Mouse (Mus musculus): ENCODE measurements around the gene Epb41l5. TPM values are rescaled to one million over a fixed set of nuclear protein-coding genes. Genes with fewer than 3 reads are reported as not detected.

Epb41l5 gene
- polyA plus RNA-seq, 1 experiment = 13.5 TPM

- DNase-seq (ENCODE audit: low read depth) = no peak
Measured at GRCm38 (mm10) chr1:119497346-119498004, 151.3 kb downstream of the Epb41l5 start.

DNA sequence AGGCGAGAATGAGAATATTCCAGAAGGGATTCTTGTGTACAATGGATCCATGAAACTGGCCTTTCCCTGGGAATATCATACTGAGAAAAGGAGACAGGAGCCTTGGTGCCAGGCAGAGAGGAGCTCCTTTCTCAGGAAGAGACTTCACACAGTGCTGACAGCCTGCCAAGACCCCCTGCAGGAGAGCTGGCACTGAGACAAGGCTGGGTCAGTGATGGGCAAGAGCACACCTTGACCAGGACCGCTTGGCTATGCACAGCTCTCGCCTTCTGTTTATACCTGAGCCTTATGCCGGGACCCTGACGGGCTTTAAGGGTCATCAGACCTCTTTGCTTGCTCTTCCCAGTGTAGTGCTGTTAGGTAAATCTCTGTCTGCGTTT is 153.4 kb downstream of the Epb41l5 start:
- TF ChIP-seq CTCF (IDR thresholded peaks at IDR 0.05; ENCODE audit: borderline replicate concordance, extremely low read depth, insufficient read depth, insufficient read length) (no peak), POLR2A (IDR thresholded peaks at IDR 0.05; ENCODE audit: borderline replicate concordance, extremely low read depth, insufficient read depth, insufficient read length, poor library complexity, severe bottlenecking) (no peak)
- no peak for DNase-seq (ENCODE audit: low read depth)

More at GRCm38 (mm10) chr1:119497346-119498004, 151.3 kb downstream of the Epb41l5 start:
- TF ChIP-seq CTCF (IDR thresholded peaks at IDR 0.05; ENCODE audit: borderline replicate concordance, extremely low read depth, insufficient read depth, insufficient read length) (no peak), POLR2A (IDR thresholded peaks at IDR 0.05; ENCODE audit: borderline replicate concordance, extremely low read depth, insufficient read depth, insufficient read length, poor library complexity, severe bottlenecking) (no peak)

Other genes with a start within 250 kb of the Epb41l5 start
- 6.0 and 7.4 TPM in 2 replicates for gene Inhbb, start 226.8 kb downstream of the Epb41l5 start, polyA plus RNA-seq (2012; rRNA removed)
- gene Ralb, start 144.2 kb downstream of the Epb41l5 start, polyA plus RNA-seq (2012; rRNA removed) = 20.6 and 31.1 TPM in 2 replicates
- 15.6 and 21.2 TPM in 2 replicates for gene Tmem185b, start 122.8 kb downstream of the Epb41l5 start, polyA plus RNA-seq (2012; rRNA removed)
- 13.2 and 13.3 TPM in 2 replicates for gene Ptpn4, start 188.6 kb upstream of the Epb41l5 start, polyA plus RNA-seq (2012; rRNA removed)

Data from brain, embryonic 14.5 days (tissue).